Mouse (Mus musculus) CD4-positive, CD25-positive, alpha-beta regulatory T cell, adult 2 months (primary cell): ENCODE results near the gene Hipk1.

Experiments used
- DNase-seq: peaks from one replicate; pipeline ENCODE4 v3.0.0-alpha.2; 2012; ENCODE audit warnings: low read depth, low spot score

Gene Hipk1

GRCm38 (mm10) chr3:103715762-103716693, 75.3 kb downstream of the Hipk1 start:
- DNase-seq: no peak

GRCm38 (mm10) chr3:103714942-103715341, 76.4 kb downstream of the Hipk1 start:
- DNase-seq: no peak

GRCm38 (mm10) chr3:103714236-103714875, 77.0 kb downstream of the Hipk1 start:
- DNase-seq: peak; percentile 21

DNA sequence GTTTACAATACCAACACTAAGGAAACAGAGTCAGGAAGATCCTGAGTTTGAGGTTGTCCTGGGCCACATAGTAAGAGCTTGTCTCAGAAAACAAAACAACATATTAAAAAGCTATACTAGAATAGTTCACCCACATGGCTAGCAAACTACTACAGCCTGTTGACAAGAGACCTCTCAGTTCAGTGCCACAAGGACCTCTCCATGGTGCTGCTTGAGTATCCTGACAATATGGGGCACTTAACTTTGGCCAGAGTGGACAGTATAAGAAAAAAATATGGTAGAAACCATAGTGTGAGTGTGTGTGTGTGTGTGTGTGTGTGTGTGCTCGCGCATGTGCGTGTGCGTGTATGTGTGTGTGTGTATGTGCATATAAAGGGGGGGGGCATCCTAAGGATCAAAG, 79.2 kb downstream of the Hipk1 start:
- no peak for DNase-seq

DNA sequence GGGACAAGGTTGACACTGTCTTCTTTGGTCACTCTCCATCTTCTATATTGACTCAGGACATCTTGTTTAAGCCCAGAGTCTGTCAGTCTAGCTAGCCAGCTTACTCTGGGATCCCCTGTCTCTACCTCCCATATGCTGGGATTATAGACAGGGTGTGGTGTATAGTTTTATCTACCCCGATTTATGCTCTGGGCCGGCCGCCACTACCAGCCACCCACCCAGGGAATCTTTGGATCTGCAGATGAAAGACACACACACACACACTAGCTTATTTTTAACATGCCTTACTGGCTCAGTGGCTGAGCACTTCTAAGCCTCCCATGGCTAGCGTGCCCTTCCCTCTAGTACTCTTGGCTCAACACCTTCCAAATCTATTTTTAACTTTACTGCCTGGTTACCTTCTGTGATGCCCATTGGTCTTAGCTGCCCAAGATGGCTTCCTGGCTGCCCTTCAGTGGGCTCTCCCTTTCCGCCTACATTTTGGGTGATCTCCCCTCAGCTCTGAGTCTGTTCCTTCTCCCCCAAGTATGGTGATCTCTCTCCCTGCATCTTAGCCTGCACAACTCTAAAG, 81.8 kb downstream of the Hipk1 start:
- DNase-seq: no peak

- DNase-seq: no peak
These were observed 85.9 kb downstream of the Hipk1 start for GRCm38 (mm10) chr3:103705426-103705825.

DNA sequence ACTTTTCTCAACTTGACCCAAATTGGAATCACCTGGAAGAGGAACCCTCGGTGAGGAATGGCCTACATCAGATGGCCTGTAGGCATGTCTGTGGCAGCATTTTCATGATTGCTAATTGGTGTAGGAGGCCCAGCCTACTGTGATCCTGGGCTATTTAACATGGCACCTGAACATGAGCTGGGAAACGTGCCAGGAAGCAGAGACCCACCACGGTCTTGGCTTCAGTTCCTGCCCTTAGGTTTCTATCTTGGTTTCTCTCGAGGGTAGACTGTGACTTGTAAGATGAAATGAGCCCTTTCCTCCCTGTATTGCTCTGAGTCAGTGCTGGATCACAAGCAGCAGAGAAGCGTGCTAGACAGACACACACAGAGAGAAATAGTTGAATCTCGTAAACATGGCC, 86.7 kb downstream of the Hipk1 start:
- DNase-seq: no peak

DNA sequence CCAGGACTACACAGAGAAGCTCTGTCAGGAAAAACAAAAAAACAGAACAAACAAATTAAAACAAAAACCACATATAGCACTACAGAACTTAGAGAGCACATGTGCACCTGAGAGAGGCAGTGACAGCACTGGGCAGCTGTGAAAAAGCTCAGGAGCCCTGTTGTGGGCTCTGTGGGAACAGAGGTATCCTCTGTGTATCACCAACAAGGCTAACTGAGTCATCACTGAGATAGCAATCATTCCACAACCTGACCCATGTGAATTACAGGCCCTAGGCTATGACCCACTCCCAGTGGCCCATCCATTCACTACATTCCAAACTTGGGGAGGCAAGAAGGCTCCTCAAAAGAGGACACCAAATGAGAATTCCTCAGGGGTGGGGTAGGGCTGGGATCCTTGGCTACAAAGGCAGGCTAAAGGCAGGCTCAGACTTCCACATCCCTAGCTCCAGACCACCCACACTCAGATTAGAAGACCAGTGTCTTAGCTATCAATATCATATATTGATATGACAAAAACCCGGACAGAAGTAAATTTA, 94.9 kb downstream of the Hipk1 start:
- no peak for DNase-seq

GRCm38 (mm10) chr3:103695556-103695955, 95.8 kb downstream of the Hipk1 start:
- no peak for DNase-seq

- DNase-seq: peak; percentile 27
These were observed 100.9 kb downstream of the Hipk1 start for GRCm38 (mm10) chr3:103690506-103690905.
